Mouse (Mus musculus) CH12.LX (cell line): ENCODE results near the gene Pheta1.

Experiments used
- CHD1 ChIP-seq: IDR thresholded peaks from 2 replicates; pipeline ENCODE4 v1.6.1; 2012; ENCODE audit warnings: low read depth, low read length, improper control_type of control experiment, inconsistent platforms
- CTCF ChIP-seq, 2 experiments: IDR thresholded peaks in 1 of 2; conservative IDR thresholded peaks in 1 of 2; 2 replicates each; pipeline ENCODE4 v1.5.1; 2011 to 2012; ENCODE audit warnings: low read depth in 2 of 2, low read length in 2 of 2, improper control_type of control experiment in 1 of 2, inconsistent platforms in 1 of 2, mild to moderate bottlenecking in 1 of 2, moderate library complexity in 1 of 2
- ELF1 ChIP-seq: IDR thresholded peaks from 2 replicates; pipeline ENCODE4 v1.6.1; 2014; ENCODE audit warnings: low read depth, mild to moderate bottlenecking, inconsistent platforms, low read length, improper control_type of control experiment
- EP300 ChIP-seq: IDR thresholded peaks from 2 replicates; pipeline ENCODE4 v1.6.1; 2011; ENCODE audit warnings: low read length, improper control_type of control experiment
- ETS1 ChIP-seq: conservative IDR thresholded peaks from 2 replicates; pipeline ENCODE4 v1.6.1; 2012; ENCODE audit warnings: low read depth, mild to moderate bottlenecking, inconsistent platforms, low read length, improper control_type of control experiment, moderate library complexity
- HCFC1 ChIP-seq: IDR thresholded peaks from 2 replicates; pipeline ENCODE4 v1.6.1; 2012; ENCODE audit warnings: low read depth, mild to moderate bottlenecking, inconsistent platforms, low read length, improper control_type of control experiment
- MYC ChIP-seq: IDR thresholded peaks from 2 replicates; pipeline ENCODE4 v1.6.1; 2011; ENCODE audit warnings: low read depth, mild to moderate bottlenecking, improper control_type of control experiment, low read length
- NELFE ChIP-seq: IDR thresholded peaks from 2 replicates; pipeline ENCODE4 v1.6.1; 2011; ENCODE audit warnings: low read depth, low read length, improper control_type of control experiment
- PAX5 ChIP-seq: IDR thresholded peaks from 2 replicates; pipeline ENCODE4 v1.6.1; 2012; ENCODE audit warnings: low read length, inconsistent platforms, mixed read lengths
- TCF12 ChIP-seq: IDR thresholded peaks from 2 replicates; pipeline ENCODE4 v1.6.1; 2014; ENCODE audit warnings: low read depth, mild to moderate bottlenecking, inconsistent platforms, low read length, improper control_type of control experiment
- USF2 ChIP-seq: conservative IDR thresholded peaks from 2 replicates; pipeline ENCODE4 v1.6.1; 2011; ENCODE audit warnings: low read depth, low read length, improper control_type of control experiment

DNA sequence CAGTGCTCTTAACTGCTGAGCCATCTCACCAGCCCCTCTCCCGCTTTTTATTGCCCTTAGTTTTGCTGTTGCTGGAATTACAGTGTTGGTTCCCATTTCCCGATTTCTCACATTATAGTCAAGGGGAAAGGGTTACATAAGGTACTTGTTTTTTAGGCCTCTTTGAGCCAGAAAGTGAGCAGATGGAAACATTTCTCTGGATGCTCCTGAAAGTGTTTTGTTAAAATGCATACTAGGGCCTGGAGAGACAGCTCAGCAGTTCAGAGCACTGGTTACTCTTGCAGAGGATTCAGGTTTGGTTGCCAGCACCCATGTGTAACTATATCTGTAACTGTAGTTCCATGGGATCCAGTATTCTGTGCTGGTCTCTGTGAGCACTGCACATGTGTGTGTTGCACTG, 40.6 kb upstream of the Pheta1 start:
- TF ChIP-seq TCF12 (no peak), CTCF (conservative IDR thresholded peaks at IDR 0.05 in 1 of 2, IDR thresholded peaks at IDR 0.05 in 1 of 2; ENCODE audit: low read depth in 2 of 2, low read length in 2 of 2) (no peak), EP300 (no peak), NELFE (no peak), ETS1 (no peak), HCFC1 (no peak), PAX5 (no peak), MYC (no peak), USF2 (no peak), ELF1 (no peak), CHD1 (no peak)
